Mouse (Mus musculus): ENCODE results near the gene Nectin2.

- no peak for TF ChIP-seq POLR2A (IDR thresholded peaks at IDR 0.05; ENCODE audit: borderline replicate concordance, insufficient read depth, low read length)
- no peak for TF ChIP-seq CTCF (IDR thresholded peaks at IDR 0.05; ENCODE audit: borderline replicate concordance, insufficient read depth, low read depth, low read length)
These were observed 32.9 kb downstream of the Nectin2 start for GRCm38 (mm10) chr7:19717346-19717745.

Data from cerebellum, adult 2 months (tissue).